Mouse (Mus musculus) forebrain, embryonic 10.5 days (tissue): Measurements from ENCODE around the gene Cplx3. TPM values are rescaled to one million over a fixed set of nuclear protein-coding genes. Genes with fewer than 3 reads are reported as not detected.

Source experiments
- DNase-seq: peaks from one replicate; pipeline ENCODE4 v3.0.0-alpha.2; 2017; ENCODE audit warnings: low spot score; ENCODE audit errors: extremely low spot score
- H3K27ac ChIP-seq: fragments of 300-500 bp; sonication (generic); 2 replicates; pipeline ENCODE4 v1.5.1; 2016; ENCODE audit warnings: mild to moderate bottlenecking
- H3K27me3 ChIP-seq: fragments of 300-500 bp; sonication (generic); 2 replicates; pipeline ENCODE4 v1.6.1; 2016; ENCODE audit warnings: mild to moderate bottlenecking; ENCODE audit not compliant: poor library complexity, severe bottlenecking
- H3K36me3 ChIP-seq: fragments of 300-500 bp; sonication (generic); replicated peaks from 2 replicates; pipeline ENCODE4 v1.6.1; 2016; ENCODE audit warnings: mild to moderate bottlenecking, moderate library complexity
- H3K4me1 ChIP-seq: fragments of 300-500 bp; sonication (generic); 2 replicates; pipeline ENCODE4 v1.6.1; 2016
- H3K4me3 ChIP-seq: fragments of 300-500 bp; sonication (generic); 2 replicates; pipeline ENCODE4 v1.5.1; 2016; ENCODE audit warnings: mild to moderate bottlenecking, moderate library complexity
- H3K9me3 ChIP-seq: fragments of 300-500 bp; sonication (generic); 2 replicates; pipeline ENCODE4 v1.6.1; 2016; ENCODE audit warnings: mild to moderate bottlenecking, moderate library complexity
- WGBS: fragments of 180-500 bp; shearing (Covaris S2); methylation state at CpG from one replicate; pipeline ENCODE4 v1.1.7; 2016; 5-methylcytosine and 5-hydroxymethylcytosine counted together
- polyA plus RNA-seq: library from polyadenylated mRNA; unstranded; fragments of >200 nt; fragmentation: Nextera tagmentation; extraction: Ambion mirVana; gene quantifications from 2 replicates; pipeline ENCODE4 v1.2.1, GENCODE M21; 2016

Cplx3 gene
- polyA plus RNA-seq, 1 experiment from 2014 or later: 1.9 TPM

DNA sequence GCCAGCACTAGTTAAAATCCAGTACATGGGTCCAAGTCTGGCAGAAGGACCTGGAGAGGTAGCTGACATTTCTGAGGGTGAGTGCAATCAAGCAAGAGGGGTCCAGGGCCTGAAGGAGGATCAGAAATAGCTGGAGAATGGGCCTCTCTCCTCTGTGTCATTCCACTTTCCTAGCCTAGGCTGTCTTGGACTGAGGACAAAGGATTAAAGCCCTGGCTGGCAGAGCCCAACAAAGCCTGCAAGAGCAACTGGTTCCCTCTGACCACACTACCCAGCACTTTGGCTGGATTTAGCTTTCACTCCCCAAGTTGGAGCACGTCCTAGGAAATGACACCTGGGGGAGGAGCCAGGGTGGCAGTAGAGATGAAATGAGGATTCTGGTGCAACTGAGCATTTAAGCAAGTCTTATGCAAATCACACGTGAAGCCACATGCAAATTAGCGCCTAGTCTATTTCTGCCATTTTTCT lies 4.3 kb upstream of the Cplx3 start:
- H3K36me3 ChIP-seq: no peaks in the 10 kb centered on the region
- WGBS: 55% methylated on average over 3 of the region's 3 CpGs
- peaks cover 24% of the 10 kb centered on the region for H3K27me3 ChIP-seq
- H3K9me3 ChIP-seq: no peaks in the 10 kb centered on the region
- no peak overlapping the region for H3K4me3 ChIP-seq
- H3K27ac ChIP-seq: no peak overlapping the region
- H3K4me1 ChIP-seq: peaks cover 27% of the 10 kb centered on the region
- DNase-seq: no peak

DNA sequence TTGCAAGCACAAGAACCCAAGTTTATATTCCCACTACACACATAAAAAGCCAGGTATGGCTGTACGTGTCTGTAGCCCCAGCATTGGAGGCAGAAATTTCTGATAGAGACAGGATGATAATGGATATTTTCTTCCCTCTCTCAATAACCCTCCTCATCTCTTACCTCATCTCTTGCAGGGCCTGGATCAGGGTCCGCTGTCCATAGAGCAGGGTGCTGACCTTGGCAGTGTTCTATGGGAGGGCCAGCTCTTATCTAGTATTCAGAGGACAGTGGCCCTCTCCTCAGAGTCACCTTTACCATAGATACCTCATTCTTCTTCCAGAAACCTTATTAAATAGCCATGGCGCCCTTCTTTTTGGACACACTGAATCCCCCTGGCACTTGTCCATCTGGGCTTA lies 3.7 kb upstream of the Cplx3 start:
- H3K36me3 ChIP-seq: no peaks in the 10 kb centered on the region
- 71% methylated on average over 3 of the region's 3 CpGs for WGBS
- DNase-seq: no peak
- no peaks in the 10 kb centered on the region for H3K9me3 ChIP-seq
- peaks cover 30% of the 10 kb centered on the region for H3K27me3 ChIP-seq
- H3K4me1 ChIP-seq: peaks cover 29% of the 10 kb centered on the region
- H3K4me3 ChIP-seq: no peak overlapping the region
- no peak overlapping the region for H3K27ac ChIP-seq

DNA sequence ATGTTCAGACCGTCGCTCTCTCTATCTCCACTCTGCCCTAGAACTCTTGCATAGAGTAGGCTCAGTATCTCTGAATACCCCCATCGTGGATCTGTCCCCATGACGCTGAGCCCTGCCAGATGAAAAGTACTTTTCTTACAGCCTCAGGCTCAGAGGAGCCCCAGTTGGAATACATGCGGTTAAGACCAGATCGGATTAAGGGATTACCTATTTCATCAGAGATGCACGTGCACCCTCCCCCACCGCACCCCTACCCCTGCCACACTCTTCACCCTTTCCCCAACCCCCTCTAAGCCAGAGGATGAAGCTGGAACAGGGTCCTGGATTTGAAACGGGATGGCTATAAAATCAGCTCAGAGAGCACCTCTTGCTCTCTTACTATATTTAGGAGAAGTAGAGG lies 578 bp downstream of the Cplx3 start:
- no peak for DNase-seq
- Histone ChIP-seq H3K9me3 (no peaks in the 10 kb centered on the region), H3K27ac (no peak overlapping the region), H3K4me1 (peaks cover 42% of the 10 kb centered on the region), H3K27me3 (peaks cover 42% of the 10 kb centered on the region), H3K4me3 (peak overlapping the region; percentile 26; the same call in 1 of the 2 replicates), H3K36me3 (no peaks in the 10 kb centered on the region)
- 12% methylated on average over 9 of the region's 9 CpGs for WGBS

DNA sequence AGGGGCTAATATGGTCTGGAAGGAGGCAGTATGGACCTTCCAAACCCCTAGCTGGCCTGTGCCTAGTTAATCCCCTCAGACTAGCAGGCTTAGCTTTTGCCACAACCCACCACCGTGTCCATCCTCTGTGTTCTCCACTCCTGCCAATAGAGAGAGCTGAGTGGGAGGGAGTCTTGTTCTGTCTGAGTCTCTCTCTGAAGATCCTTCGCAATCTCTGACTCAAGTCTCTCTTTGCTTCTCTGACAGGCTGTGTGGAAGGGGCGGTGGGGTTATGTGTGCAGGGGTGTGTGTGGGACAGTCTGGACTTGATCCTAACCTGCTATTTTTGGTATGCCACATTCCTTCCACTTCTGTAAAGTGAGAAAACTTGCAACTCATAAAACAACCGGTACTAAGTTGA lies 1.2 kb downstream of the Cplx3 start:
- no peaks in the 10 kb centered on the region for H3K9me3 ChIP-seq
- WGBS: 75% methylated on average over 4 of the region's 4 CpGs
- peaks cover 42% of the 10 kb centered on the region for H3K4me1 ChIP-seq
- no peak overlapping the region for H3K27ac ChIP-seq
- peaks cover 42% of the 10 kb centered on the region for H3K27me3 ChIP-seq
- no peak for DNase-seq
- no peaks in the 10 kb centered on the region for H3K36me3 ChIP-seq
- H3K4me3 ChIP-seq: no peak overlapping the region

DNA sequence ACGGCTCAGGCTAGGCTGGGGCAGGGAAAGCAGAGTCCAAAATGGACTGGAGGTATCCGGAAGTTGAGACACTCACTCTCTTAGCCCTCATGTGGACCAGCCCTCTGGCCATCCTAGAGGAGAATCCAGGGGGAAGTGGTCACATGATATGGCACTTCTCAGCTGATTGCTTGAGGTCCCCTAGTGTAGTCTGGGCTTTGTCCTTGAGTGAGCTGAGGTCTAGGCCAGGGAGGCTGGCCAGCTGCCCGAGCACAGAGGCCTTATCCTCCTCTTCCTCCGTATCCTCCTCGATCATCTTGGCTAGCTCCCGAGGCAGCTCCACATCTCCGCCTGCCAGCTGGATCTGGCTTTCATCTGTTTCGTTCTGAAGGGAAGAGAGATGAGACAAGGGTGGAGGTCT lies 4.0 kb downstream of the Cplx3 start:
- H3K27ac ChIP-seq: 0 out of 2 replicates have a peak overlapping the region, but pooled peaks have one; percentile 11
- H3K4me1 ChIP-seq: peaks cover 69% of the 10 kb centered on the region
- no peaks in the 10 kb centered on the region for H3K9me3 ChIP-seq
- H3K27me3 ChIP-seq: peaks cover 35% of the 10 kb centered on the region
- WGBS: 73% methylated on average over 8 of the region's 8 CpGs
- no peaks in the 10 kb centered on the region for H3K36me3 ChIP-seq
- DNase-seq: no peak
- H3K4me3 ChIP-seq: no peak overlapping the region

DNA sequence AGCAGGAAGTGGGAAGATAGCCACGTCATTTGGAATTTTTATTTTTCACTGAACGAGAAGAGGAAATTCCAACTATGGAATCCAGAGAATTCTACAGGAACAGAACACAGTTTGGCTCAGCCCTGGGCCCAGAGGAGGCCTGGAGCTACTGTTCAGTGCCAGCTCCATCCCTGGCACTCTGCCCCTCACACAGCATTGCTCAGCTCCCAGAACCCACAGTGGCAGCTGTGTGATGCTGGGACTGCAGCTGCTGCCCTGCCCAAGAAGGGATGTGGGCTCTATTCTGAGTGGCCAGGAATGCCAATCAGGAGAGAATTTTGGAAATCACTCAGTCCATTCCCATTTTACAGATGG lies 4.8 kb downstream of the Cplx3 start:
- no peak overlapping the region for H3K4me3 ChIP-seq
- peaks cover 65% of the 10 kb centered on the region for H3K4me1 ChIP-seq
- no peak for DNase-seq
- peak overlapping the region; percentile 11; the same call in 1 of the 2 replicates for H3K27ac ChIP-seq
- no peaks in the 10 kb centered on the region for H3K9me3 ChIP-seq
- H3K27me3 ChIP-seq: peaks cover 28% of the 10 kb centered on the region
- 80% methylated on average over 2 of the region's 2 CpGs for WGBS
- H3K36me3 ChIP-seq: no peaks in the 10 kb centered on the region

DNA sequence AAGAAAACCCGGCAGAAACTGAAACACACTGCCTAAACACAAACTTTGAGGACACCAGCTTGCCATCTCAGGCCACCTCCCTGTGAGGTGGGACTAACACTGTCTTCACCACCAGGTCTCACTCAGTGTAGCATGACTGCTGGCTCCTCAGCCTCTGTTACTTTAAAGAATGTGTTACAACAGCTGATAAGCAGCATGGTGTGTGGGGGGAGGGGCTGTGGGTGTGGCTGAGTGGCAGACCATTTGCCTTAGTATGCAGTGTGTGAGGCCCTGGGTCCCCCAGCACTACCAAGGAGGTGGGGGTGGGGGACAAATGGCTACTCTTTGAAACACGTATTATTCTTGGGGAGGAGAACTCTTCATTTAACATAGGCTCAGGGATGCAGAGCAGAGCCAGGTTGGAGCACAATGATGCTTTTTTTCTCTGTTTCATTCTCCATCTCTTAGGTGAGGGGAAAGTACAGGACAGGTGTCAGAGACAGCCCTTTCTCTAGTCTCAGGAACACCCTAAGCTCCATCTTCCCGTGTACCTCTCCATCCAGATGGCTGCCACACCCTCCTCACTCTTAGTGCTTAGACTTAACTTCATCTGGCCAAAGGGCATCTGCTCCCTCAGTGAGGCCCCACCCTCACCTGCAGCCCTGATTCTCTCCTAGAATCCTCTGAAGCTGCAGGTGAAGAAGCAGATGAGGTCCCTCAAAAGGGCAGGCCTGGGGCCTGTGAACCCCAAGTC lies 5.3 kb downstream of the Cplx3 start:
- H3K4me1 ChIP-seq: peaks cover 59% of the 10 kb centered on the region

DNA sequence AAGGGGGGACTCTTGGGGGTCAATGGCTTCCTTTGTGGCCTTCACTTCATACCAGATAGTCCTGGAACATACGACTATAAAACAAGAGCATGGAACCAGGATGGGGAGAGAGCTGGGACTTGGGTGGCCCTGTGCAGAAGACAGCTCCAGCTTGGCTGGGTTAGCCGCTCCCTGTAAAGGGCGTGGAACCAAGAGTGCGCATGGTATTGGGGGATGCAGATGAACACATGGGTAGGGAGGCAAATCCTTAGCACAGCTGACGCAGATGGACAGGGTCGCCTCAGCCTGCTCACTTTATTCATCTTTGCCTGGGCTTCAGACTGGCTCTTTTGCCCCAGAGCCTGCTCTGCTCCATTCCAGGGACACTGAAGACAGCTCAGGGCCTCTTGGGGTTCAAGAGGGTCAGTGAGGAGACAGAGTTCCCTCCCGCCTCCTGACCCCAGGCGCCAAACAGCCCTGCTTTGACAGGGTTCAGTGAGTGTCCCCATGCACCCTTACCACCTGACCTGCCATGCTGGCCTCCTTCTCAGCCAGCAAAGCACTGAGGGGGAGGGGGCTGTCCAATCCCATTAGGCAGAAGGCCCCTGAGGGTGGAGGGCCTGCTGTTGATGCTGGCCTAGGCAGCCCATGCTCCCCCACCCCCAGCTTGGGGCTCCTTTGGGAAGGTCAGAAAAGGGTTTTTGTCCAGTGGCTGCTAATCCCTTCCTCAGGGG lies 7.1 kb downstream of the Cplx3 start:
- no peaks in the 10 kb centered on the region for H3K9me3 ChIP-seq
- peak overlapping the region; percentile 16; the same call in 1 of the 2 replicates for H3K4me3 ChIP-seq
- WGBS: 35% methylated on average over 8 of the region's 8 CpGs
- H3K36me3 ChIP-seq: peaks cover 15% of the 10 kb centered on the region
- H3K4me1 ChIP-seq: peaks cover 59% of the 10 kb centered on the region
- peaks cover 4% of the 10 kb centered on the region; the same call in 1 of the 2 replicates for H3K27me3 ChIP-seq
- peak overlapping the region; percentile 78 for H3K27ac ChIP-seq
- peak; percentile 34 for DNase-seq

More for the DNA sequence above, 5.3 kb downstream of the Cplx3 start:
- Histone ChIP-seq H3K36me3 (no peaks in the 10 kb centered on the region), H3K4me3 (no peak overlapping the region; the same call in 1 of the 2 replicates), H3K9me3 (no peaks in the 10 kb centered on the region), H3K27ac (peak overlapping the region; percentile 78), H3K27me3 (peaks cover 22% of the 10 kb centered on the region)
- 9% methylated on average over 3 of the region's 3 CpGs for WGBS
- peak; percentile 39 for DNase-seq

DNA sequence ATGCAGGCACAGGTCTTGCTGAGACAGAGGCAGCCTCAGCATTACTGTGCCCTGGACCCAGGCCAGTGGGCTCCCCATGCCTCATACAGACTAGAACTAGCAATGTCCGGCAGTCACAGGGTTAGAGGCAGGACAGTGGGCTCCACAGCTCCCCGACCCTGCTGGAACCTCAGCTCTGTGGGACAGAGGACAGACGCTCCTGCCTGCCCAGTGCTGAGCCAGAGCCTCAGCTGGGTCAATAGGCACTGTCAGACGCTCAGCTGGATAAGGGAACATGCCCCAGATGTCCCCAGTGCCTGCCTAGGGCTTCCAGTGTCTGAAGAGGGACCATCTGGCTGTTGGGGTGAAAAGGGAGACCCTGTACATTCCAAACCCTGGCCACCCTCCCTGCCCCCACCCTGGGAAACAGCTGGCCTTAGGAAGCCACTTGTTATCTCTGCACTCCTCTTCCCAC lies 8.1 kb downstream of the Cplx3 start:
- DNase-seq: no peak
- 20% methylated on average over 4 of the region's 4 CpGs for WGBS
- Histone ChIP-seq H3K27me3 (no peaks in the 10 kb centered on the region), H3K4me1 (peaks cover 69% of the 10 kb centered on the region), H3K36me3 (peaks cover 25% of the 10 kb centered on the region), H3K9me3 (no peaks in the 10 kb centered on the region), H3K27ac (peak overlapping the region; percentile 78), H3K4me3 (0 out of 2 replicates have a peak overlapping the region, but pooled peaks have one; percentile 2)

DNA sequence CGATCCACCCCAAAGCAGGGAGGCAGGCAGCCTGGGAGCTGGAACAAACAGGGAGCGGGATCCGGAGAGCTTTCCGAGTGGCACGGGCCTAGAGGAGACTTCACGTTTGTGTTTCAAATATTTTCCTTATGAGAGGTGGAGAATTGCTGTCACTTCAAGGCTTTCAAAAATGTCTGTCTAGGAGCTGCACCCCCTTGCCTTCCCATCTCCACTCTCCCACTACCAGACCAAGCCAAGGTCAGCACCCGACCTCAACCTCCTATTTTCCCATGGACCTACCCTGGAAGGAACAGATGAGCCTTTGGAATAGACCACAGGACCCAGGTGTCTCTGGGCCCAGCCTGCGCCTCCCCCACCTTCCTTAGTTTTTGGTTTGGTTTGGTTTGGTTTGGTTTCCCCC lies 8.8 kb downstream of the Cplx3 start:
- no peaks in the 10 kb centered on the region for H3K9me3 ChIP-seq
- no peak for DNase-seq
- H3K4me1 ChIP-seq: peaks cover 72% of the 10 kb centered on the region
- peak overlapping the region; percentile 78; the same call in 1 of the 2 replicates for H3K27ac ChIP-seq
- H3K27me3 ChIP-seq: no peaks in the 10 kb centered on the region
- H3K36me3 ChIP-seq: peaks cover 32% of the 10 kb centered on the region
- 86% methylated on average over 8 of the region's 8 CpGs for WGBS
- H3K4me3 ChIP-seq: no peak overlapping the region

DNA sequence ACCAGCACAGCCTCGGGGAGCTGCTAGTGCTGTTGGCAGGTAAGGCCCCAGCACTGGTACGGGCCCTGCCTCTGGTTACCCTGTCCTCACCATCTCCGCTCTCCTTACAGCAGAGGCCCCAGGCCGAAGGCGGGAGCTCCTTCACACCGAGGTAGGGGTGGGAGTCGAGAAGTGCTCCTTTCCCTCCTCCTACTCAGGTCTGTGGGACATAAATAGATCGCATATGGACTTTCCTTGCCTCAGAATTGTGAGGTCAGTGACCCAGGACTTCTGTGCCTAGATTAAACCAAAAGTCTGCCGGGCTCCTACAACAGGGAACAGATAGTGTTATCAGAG lies 11.9 kb downstream of the Cplx3 start:
- WGBS: 80% methylated on average over 9 of the region's 9 CpGs
- peaks cover 63% of the 10 kb centered on the region for H3K4me1 ChIP-seq

DNA sequence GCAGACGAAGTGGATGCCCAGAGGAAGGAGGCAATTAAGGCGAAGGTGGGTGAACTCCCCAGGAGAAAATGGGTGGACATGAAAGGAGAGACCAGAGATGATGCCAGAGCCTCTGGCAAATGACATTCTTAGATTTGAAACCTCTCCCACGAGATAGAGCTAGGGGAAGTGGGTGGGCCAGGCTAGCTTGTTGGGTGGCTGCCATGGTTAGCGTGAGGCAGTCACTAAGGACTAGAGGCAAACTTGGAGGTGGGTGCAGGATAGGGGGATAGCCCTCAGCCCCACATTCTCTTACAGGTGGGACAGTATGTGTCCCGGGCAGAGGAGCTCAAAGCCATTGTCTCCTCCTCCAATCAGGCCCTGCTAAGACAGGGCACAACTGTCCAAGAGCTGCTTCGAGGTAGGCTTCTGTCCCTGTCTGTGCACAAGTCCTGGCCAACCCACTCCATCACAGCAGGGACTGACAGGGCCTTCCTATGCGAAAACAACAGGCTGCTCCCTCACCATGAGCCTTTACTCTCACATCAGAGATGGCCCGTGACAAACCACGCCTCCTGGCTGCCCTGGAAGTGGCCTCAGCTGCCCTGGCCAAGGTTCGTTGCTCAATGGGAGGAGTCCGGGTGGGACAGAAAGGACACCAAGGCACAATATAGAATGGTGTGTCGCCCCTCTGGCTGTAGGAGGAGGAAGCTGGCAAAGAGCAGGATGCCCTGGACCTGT lies 12.5 kb downstream of the Cplx3 start:
- Histone ChIP-seq H3K27me3 (peaks cover 9% of the 10 kb centered on the region; the same call in 1 of the 2 replicates), H3K4me1 (peaks cover 63% of the 10 kb centered on the region), H3K9me3 (no peaks in the 10 kb centered on the region), H3K36me3 (peaks cover 39% of the 10 kb centered on the region), H3K4me3 (no peak overlapping the region), H3K27ac (no peak overlapping the region; the same call in 1 of the 2 replicates)
- 59% methylated on average over 12 of the region's 12 CpGs for WGBS
- DNase-seq: no peak

More for the DNA sequence above, 11.9 kb downstream of the Cplx3 start:
- no peak overlapping the region for H3K4me3 ChIP-seq
- H3K9me3 ChIP-seq: no peaks in the 10 kb centered on the region
- peaks cover 9% of the 10 kb centered on the region; the same call in 1 of the 2 replicates for H3K27me3 ChIP-seq
- DNase-seq: no peak
- H3K27ac ChIP-seq: no peak overlapping the region; the same call in 1 of the 2 replicates
- H3K36me3 ChIP-seq: peaks cover 39% of the 10 kb centered on the region
